Mouse (Mus musculus): ENCODE results near the gene Mtmr12.

Mtmr12 gene

GRCm38 (mm10) chr15:12275091-12275623 is 70.3 kb downstream of the Mtmr12 start:
- DNase-seq (ENCODE audit: low read depth): peak; percentile 27

GRCm38 (mm10) chr15:12279816-12280215 is 75.0 kb downstream of the Mtmr12 start:
- peak; percentile 67 for DNase-seq (ENCODE audit: low read depth)

- no peak for DNase-seq (ENCODE audit: low read depth)
These were observed 80.1 kb downstream of the Mtmr12 start for GRCm38 (mm10) chr15:12284794-12285534.

GRCm38 (mm10) chr15:12285535-12285809 is 80.6 kb downstream of the Mtmr12 start:
- DNase-seq (ENCODE audit: low read depth): no peak

- no peak for DNase-seq (ENCODE audit: low read depth)
These were observed 85.5 kb downstream of the Mtmr12 start for GRCm38 (mm10) chr15:12290330-12290729.

- DNase-seq (ENCODE audit: low read depth): no peak
These were observed 86.9 kb downstream of the Mtmr12 start for GRCm38 (mm10) chr15:12291757-12292156.

- DNase-seq (ENCODE audit: low read depth): no peak
These were observed 91.4 kb downstream of the Mtmr12 start for GRCm38 (mm10) chr15:12296228-12296627.

GRCm38 (mm10) chr15:12298231-12298737 is 93.5 kb downstream of the Mtmr12 start:
- DNase-seq (ENCODE audit: low read depth): no peak

- peak; percentile 32 for DNase-seq (ENCODE audit: low read depth)
These were observed 96.9 kb downstream of the Mtmr12 start for GRCm38 (mm10) chr15:12301771-12302170.

GRCm38 (mm10) chr15:12306188-12307071 is 101.6 kb downstream of the Mtmr12 start:
- DNase-seq (ENCODE audit: low read depth): peak; percentile 54

- DNase-seq (ENCODE audit: low read depth): no peak
These were observed 102.3 kb downstream of the Mtmr12 start for GRCm38 (mm10) chr15:12307114-12307513.

- DNase-seq (ENCODE audit: low read depth): no peak
These were observed 103.7 kb downstream of the Mtmr12 start for GRCm38 (mm10) chr15:12308539-12308938.

- DNase-seq (ENCODE audit: low read depth): peak; percentile 28
These were observed 105.8 kb downstream of the Mtmr12 start for GRCm38 (mm10) chr15:12310676-12311075.

- DNase-seq (ENCODE audit: low read depth): no peak
These were observed 106.6 kb downstream of the Mtmr12 start for GRCm38 (mm10) chr15:12311465-12311864.

- no peak for DNase-seq (ENCODE audit: low read depth)
These were observed 108.4 kb downstream of the Mtmr12 start for GRCm38 (mm10) chr15:12313255-12313654.

GRCm38 (mm10) chr15:12314584-12314983 is 109.8 kb downstream of the Mtmr12 start:
- DNase-seq (ENCODE audit: low read depth): no peak

- DNase-seq (ENCODE audit: low read depth): no peak
These were observed 111.2 kb downstream of the Mtmr12 start for GRCm38 (mm10) chr15:12315996-12316395.

GRCm38 (mm10) chr15:12317290-12317689 is 112.5 kb downstream of the Mtmr12 start:
- no peak for DNase-seq (ENCODE audit: low read depth)

GRCm38 (mm10) chr15:12318451-12318850 is 113.6 kb downstream of the Mtmr12 start:
- no peak for DNase-seq (ENCODE audit: low read depth)

GRCm38 (mm10) chr15:12319889-12320288 is 115.1 kb downstream of the Mtmr12 start:
- no peak for DNase-seq (ENCODE audit: low read depth)

- peak; percentile 26 for DNase-seq (ENCODE audit: low read depth)
These were observed 115.7 kb downstream of the Mtmr12 start for GRCm38 (mm10) chr15:12320441-12321090.

GRCm38 (mm10) chr15:12321091-12321787 is 116.4 kb downstream of the Mtmr12 start, which contains the start of gene Golph3:
TSS of gene Golph3 (plus strand) at chr15:12321450.
- DNase-seq (ENCODE audit: low read depth): peak; percentile 86

Measured in 416B (cell line).